Mouse (Mus musculus): ENCODE results near the gene Cradd.

DNA sequence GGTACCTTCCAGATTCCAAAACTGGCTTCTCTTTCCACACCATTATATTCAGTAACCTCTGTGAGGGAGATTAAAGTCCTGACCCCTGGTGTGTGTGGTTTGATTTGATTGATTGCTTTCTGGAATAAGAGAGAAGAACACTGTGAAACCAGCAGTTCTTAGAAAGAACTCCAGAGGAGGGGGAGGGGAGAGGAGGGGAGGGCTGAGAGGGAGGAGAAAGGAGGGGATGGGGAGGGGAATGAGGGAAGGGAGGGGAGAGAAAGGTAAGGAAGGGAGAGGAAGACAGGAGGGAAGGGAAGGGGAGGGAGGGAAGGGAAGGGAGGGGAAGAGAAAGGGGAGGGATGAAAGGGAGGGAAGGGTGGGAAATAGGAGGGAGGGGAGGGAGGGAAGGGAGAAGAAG lies 30.7 kb upstream of the Cradd start:
- no peak for TF ChIP-seq CTCF (IDR thresholded peaks at IDR 0.05; ENCODE audit: low read depth)
- no peak for TF ChIP-seq EP300 (IDR thresholded peaks at IDR 0.05; ENCODE audit: low read depth)
